Mouse (Mus musculus) olfactory bulb, adult 2 months (tissue): Measurements from ENCODE around the gene Sh3tc1. TPM values are rescaled to one million over a fixed set of nuclear protein-coding genes. Genes with fewer than 3 reads are reported as not detected.

Source experiments
- H3K27ac ChIP-seq: fragments of 200-500 bp; 2 replicates; pipeline ENCODE4 v1.5.1; 2012; ENCODE audit warnings: low read depth, low read length; ENCODE audit not compliant: insufficient read depth
- H3K4me1 ChIP-seq: fragments of 200-500 bp; 2 replicates; pipeline ENCODE4 v1.6.1; 2012; ENCODE audit warnings: low read length; ENCODE audit not compliant: control insufficient read depth, insufficient read depth
- H3K4me3 ChIP-seq: fragments of 200-500 bp; 2 replicates; pipeline ENCODE4 v1.5.1; 2012; ENCODE audit warnings: mild to moderate bottlenecking, low read depth, low read length, moderate library complexity; ENCODE audit not compliant: insufficient read depth
- CTCF ChIP-seq: fragments of 200-500 bp; IDR thresholded peaks from 2 replicates; pipeline ENCODE4 v1.5.1; 2012; ENCODE audit warnings: low read depth, mild to moderate bottlenecking, low read length, moderate library complexity; ENCODE audit not compliant: insufficient read depth
- POLR2A ChIP-seq: fragments of 200-500 bp; IDR thresholded peaks from 2 replicates; pipeline ENCODE4 v1.6.1; 2012; ENCODE audit warnings: mild to moderate bottlenecking, low read depth, low read length, moderate library complexity; ENCODE audit not compliant: insufficient read depth
- WGBS: fragments of 180-500 bp; shearing (Covaris S2); methylation state at CpG from one replicate; pipeline ENCODE4 v1.1.7; 2018; 5-methylcytosine and 5-hydroxymethylcytosine counted together
- polyA plus RNA-seq: library from polyadenylated mRNA; stranded (reverse); fragments of >200 nt; gene quantifications from 2 replicates; pipeline ENCODE4 v1.2.4, GENCODE M21; 2012; ENCODE audit warnings: low replicate concordance; ENCODE audit not compliant: missing spikeins, insufficient read depth, insufficient read length

Sh3tc1 gene
- polyA plus RNA-seq, 1 experiment = not detected

DNA sequence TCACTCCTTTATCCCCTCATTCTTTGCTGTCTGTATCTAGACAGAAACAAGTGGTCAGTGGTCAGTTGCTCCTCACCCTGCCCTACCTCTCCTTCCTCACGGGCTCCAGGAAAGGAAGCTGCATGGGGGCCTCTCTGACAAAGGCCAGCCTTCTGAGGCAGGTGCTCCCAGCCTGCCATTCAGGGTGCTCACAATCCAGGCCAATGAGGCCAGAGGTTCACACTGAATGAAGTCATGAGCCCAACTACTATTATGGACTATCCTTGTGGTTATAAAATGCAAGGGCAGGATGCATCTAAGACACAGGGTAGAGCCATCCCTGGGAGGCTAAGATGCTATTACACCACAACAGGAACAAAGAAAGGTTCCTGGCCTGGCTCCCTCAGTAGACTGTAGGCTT lies 9.2 kb downstream of the Sh3tc1 start:
- WGBS = 70% methylated on average over 1 of the region's 1 CpGs
- Histone ChIP-seq H3K27ac (no peak overlapping the region), H3K4me1 (peaks cover 5% of the 10 kb centered on the region; the same call in 1 of the 2 replicates), H3K4me3 (no peak overlapping the region)
- TF ChIP-seq POLR2A = no peak
- TF ChIP-seq CTCF = no peak

DNA sequence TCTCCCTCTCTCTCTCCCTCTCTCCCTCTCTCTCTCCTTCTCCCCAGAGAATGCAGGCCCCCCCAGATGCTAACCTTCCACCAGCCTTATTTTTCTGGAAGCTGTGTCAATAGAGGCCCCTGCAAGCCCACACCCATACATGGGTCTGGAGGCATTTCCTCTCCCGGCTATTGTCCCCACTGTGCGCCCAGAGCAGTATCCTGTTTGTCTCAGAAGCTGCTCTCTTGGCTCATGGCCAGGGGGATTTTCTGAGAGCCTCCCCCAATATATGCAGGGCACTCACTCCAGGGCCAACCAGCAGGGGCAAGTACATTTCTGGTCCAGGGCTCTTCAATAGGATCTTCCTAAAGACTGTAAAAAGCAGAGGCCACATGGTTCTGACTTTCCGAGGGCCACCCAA lies 9.9 kb downstream of the Sh3tc1 start:
- 71% methylated on average over 3 of the region's 3 CpGs for WGBS
- Histone ChIP-seq H3K4me1 (peaks cover 5% of the 10 kb centered on the region; the same call in 1 of the 2 replicates), H3K27ac (no peak overlapping the region), H3K4me3 (no peak overlapping the region)
- no peak for TF ChIP-seq CTCF
- TF ChIP-seq POLR2A = no peak

DNA sequence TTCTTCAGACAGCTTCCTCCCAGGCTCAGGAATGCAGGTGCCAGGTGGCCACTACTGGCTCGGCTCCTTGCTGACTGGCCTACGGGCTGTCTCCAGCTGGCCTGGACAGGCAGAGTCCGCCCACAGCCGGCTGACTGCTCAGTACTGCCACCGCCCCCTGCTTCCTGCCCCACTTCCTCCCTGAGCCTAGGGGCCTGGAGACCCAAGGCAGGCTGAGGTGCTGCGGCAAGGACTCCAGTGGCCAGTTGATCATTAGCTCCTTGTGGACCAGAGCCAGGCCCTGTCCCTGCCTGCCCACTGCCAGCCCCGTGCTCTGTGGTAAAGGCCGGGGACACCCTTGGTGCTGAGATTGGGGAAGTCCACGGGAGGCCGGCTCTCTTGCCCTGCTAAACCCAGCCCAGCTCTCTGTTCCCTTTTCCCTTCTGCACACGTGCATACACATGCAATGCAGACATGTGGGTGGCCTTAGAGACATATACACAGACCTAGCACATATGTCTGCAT lies 10.8 kb downstream of the Sh3tc1 start:
- TF ChIP-seq POLR2A (no peak), CTCF (no peak)
- Histone ChIP-seq H3K27ac (0 out of 2 replicates have a peak overlapping the region, but pooled peaks have one; percentile 2), H3K4me1 (peaks cover 5% of the 10 kb centered on the region; the same call in 1 of the 2 replicates), H3K4me3 (no peak overlapping the region; the same call in 1 of the 2 replicates)
- WGBS = 57% methylated on average over 11 of the region's 11 CpGs

DNA sequence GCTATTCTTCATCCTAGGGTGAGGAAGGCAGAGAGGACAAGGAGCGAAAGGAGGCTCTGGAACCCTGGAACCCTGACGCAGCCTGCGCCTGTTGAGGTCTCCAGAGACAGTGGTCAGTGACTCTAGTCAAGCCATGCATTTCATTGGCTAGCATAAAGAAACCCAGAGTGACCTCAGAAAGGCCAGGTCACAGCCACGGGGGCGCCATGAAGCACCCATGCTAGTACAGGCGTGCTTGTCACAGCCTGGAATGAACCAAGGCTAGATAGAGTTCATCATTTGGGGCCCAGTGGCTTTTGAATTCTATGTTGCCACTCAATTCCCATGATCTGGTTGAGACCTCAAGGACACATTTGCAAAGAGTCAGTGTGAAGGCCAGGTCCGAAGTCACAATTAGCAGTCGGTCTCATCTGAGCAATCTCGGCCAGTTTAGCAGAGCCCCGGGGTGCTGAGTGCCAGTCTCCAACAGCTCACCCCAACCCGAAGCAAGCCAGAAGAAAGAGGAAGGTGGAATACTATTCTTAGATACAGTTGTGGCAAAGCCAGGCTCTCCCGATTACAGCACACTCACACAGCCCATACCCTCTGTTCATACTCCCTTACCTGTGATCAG lies 11.3 kb downstream of the Sh3tc1 start:
- WGBS = 86% methylated on average over 12 of the region's 12 CpGs
- H3K4me3 ChIP-seq = no peak overlapping the region; the same call in 1 of the 2 replicates
- 0 out of 2 replicates have a peak overlapping the region, but pooled peaks have one; percentile 2 for H3K27ac ChIP-seq

DNA sequence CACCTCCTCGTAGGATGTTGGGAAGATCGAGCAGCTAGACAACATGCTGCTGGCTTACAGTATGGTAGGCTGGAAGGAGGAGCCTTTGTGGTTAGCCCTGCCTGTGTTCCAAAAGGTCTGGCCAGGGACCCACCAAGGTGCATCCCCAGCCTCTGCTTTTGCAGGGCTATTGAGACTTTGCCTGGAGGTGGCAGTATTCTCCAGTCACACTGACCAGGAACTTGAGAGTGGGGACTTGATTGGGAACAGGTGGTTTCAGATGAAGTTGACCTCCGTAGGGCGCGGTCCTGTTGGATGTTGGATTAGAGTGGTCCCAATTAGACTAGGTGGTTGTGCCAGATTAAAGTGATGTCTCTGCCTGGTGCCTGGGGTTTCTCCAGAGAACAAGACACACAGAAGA lies 12.3 kb downstream of the Sh3tc1 start:
- peaks cover 5% of the 10 kb centered on the region; the same call in 1 of the 2 replicates for H3K4me1 ChIP-seq
- H3K4me3 ChIP-seq = no peak overlapping the region
- WGBS = 89% methylated on average over 5 of the region's 5 CpGs
- no peak overlapping the region for H3K27ac ChIP-seq
- no peak for TF ChIP-seq CTCF
- no peak for TF ChIP-seq POLR2A

More for the DNA sequence above, 11.3 kb downstream of the Sh3tc1 start:
- H3K4me1 ChIP-seq = peaks cover 5% of the 10 kb centered on the region; the same call in 1 of the 2 replicates
- TF ChIP-seq POLR2A = no peak
- TF ChIP-seq CTCF = no peak

DNA sequence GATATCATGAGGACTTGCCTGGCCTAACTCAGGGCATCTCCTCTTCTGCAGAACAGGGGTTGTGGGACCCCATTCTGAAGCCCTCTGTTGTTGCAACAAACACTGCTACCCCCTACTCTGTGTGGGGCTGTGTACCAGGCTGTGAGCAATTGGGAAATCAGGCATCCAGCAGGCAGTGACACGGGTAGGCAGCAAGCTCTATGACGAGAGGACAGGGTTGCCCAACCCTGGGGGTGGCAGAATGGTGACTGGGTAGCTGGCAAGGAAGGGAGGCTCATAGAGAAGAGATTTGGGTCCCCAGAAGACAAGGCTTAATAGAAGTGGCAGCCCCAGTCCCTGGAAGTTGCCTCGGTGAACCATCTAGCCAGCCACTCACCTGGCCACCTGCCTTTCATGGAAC lies 13.9 kb downstream of the Sh3tc1 start:
- TF ChIP-seq POLR2A (no peak), CTCF (no peak)
- 89% methylated on average over 3 of the region's 3 CpGs for WGBS
- no peak overlapping the region for H3K27ac ChIP-seq

DNA sequence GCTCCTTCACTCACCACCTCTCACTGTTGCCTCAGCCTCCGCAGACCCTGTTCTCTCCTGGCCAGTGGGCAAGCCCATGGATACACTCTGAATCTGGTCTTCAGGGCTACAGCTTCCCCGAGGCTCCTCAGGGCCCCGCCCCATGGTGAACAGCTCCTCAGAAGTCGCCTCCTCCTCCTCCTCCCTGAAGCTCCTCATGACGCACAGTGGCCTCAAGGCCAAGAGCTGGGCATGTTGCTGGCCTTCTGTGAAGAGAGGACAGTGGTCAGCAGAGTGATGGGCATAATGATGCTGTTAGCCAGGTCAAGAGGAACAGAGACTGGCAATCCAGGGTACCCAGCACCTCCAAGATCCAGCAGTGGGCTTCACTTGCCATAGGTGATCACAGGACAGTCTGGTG lies 15.9 kb downstream of the Sh3tc1 start:
- peaks cover 5% of the 10 kb centered on the region; the same call in 1 of the 2 replicates for H3K4me1 ChIP-seq
- no peak overlapping the region for H3K4me3 ChIP-seq
- TF ChIP-seq POLR2A (no peak), CTCF (no peak)
- 84% methylated on average over 5 of the region's 5 CpGs for WGBS
- no peak overlapping the region for H3K27ac ChIP-seq

More for the DNA sequence above, 13.9 kb downstream of the Sh3tc1 start:
- Histone ChIP-seq H3K4me1 (peaks cover 5% of the 10 kb centered on the region; the same call in 1 of the 2 replicates), H3K4me3 (no peak overlapping the region)

DNA sequence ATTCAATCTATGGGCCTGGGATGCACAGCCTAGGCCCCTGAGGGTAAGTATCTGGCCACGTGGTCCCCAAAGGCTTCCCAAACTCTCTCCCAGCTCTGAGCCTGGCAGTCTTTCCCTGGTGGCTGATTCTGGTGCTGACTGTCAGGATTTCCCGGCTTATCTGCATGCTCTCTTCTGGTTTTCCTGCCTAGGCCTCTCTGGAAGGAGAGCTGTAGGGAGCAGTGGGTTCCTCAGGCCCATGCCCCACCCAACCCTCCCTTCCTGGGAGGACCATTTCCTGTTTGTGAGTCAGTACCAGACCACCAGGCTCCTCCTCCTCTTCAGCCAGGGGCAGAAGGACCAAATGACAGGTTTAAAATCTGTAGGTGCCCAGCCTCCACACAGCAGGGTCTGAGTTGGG lies 17.1 kb downstream of the Sh3tc1 start:
- peaks cover 3% of the 10 kb centered on the region; the same call in 1 of the 2 replicates for H3K4me1 ChIP-seq
- TF ChIP-seq CTCF (no peak), POLR2A (no peak)
- WGBS = 68% methylated on average over 2 of the region's 2 CpGs
- H3K27ac ChIP-seq = no peak overlapping the region
- no peak overlapping the region for H3K4me3 ChIP-seq

DNA sequence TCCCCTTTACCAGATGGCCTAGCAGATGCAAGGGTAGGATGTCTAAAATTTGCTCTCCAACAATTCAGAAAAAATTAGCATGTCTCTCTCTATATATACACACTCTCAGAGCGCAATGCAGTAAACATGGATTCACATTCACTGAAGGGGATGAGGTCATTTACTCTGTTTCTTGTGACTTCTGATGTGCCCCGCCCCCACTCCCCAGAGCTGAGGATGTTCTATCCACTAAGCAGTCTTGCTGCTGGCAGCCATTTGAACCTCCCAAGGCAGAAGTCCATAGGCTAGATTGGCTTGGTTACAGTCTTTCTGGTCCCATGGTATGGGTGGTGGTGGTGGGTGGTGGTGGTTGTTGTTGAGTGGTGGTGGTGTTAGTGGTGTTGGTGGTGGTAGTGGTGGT lies 17.9 kb downstream of the Sh3tc1 start:
- Histone ChIP-seq H3K4me1 (peaks cover 3% of the 10 kb centered on the region; the same call in 1 of the 2 replicates), H3K4me3 (no peak overlapping the region), H3K27ac (no peak overlapping the region)
- WGBS = 100% methylated on average over 2 of the region's 2 CpGs
- TF ChIP-seq POLR2A (no peak), CTCF (no peak)

DNA sequence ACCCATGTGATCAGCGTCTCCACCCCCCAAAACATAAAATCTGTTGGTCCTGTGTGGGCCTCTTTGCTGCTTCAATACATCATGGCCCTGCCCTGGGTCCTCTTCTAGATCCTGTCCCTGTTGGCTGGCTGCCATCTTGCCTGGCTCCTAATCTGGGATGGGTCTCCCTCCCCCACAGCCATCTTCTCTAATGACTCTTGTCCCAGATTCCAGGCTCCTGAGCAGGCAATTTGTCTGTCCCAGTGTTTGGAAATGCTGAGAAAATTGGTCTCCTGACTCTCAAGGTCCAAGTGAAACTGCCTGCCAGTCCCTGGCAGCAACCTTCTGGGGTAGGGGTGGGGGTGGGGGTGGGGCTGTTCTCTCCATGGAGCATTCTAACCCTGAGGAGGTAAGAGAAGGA lies 19.9 kb downstream of the Sh3tc1 start:
- 87% methylated on average over 1 of the region's 1 CpGs for WGBS
- no peak overlapping the region for H3K4me3 ChIP-seq

More for the DNA sequence above, 19.9 kb downstream of the Sh3tc1 start:
- no peak for TF ChIP-seq CTCF
- no peak for TF ChIP-seq POLR2A
- H3K27ac ChIP-seq = no peak overlapping the region
- peaks cover 3% of the 10 kb centered on the region; the same call in 1 of the 2 replicates for H3K4me1 ChIP-seq
